Mouse (Mus musculus) MEL (cell line): ENCODE measurements at regions not wholly inside any gene's neighbourhood (a gene's known extent, or its start where the extent isn't known, plus 50 kb on each side); places are given as distances from the start of the nearest gene placed in this dataset.

ENCODE experiments used
- DNase-seq: peaks from one replicate; pipeline ENCODE4 v3.0.0; 2011; ENCODE audit warnings: low read depth, low spot score
- H3K27ac ChIP-seq: 2 replicates; pipeline ENCODE4 v1.5.1; 2012; ENCODE audit warnings: low read depth, mild to moderate bottlenecking, control low read depth, low read length, moderate library complexity; ENCODE audit not compliant: control insufficient read depth
- H3K27me3 ChIP-seq, 2 experiments: fragments of 150-350 bp in 1 of 2; sonication (generic) in 1 of 2; 2 replicates each; pipeline ENCODE4 v1.6.1; 2012; ENCODE audit warnings: low read length in 2 of 2, mild to moderate bottlenecking in 2 of 2, improper control_type of control experiment in 1 of 2, moderate library complexity in 1 of 2; ENCODE audit not compliant: insufficient read depth in 2 of 2, control insufficient read depth in 1 of 2
- H3K36me3 ChIP-seq, 2 experiments: 2 replicates each; pipeline ENCODE4 v1.6.1; 2012 to 2014; ENCODE audit warnings: low read length in 2 of 2, improper control_type of control experiment in 1 of 2, inconsistent platforms in 1 of 2, mild to moderate bottlenecking in 1 of 2; ENCODE audit not compliant: insufficient read depth in 2 of 2, control insufficient read depth in 1 of 2
- H3K4me1 ChIP-seq, 2 experiments: fragments of 150-350 bp in 1 of 2; sonication (generic) in 1 of 2; 2 replicates each; pipeline ENCODE4 v1.6.1; 2012; ENCODE audit warnings: low read length in 2 of 2, improper control_type of control experiment in 1 of 2, mild to moderate bottlenecking in 1 of 2; ENCODE audit not compliant: insufficient read depth in 2 of 2, control insufficient read depth in 1 of 2
- H3K4me3 ChIP-seq, 2 experiments: fragments of 150-350 bp in 1 of 2; sonication (generic) in 1 of 2; 2 replicates each; pipeline ENCODE4 v1.5.1; 2012; ENCODE audit warnings: low read depth in 2 of 2, low read length in 2 of 2, mild to moderate bottlenecking in 2 of 2, moderate library complexity in 2 of 2, control low read depth in 1 of 2, improper control_type of control experiment in 1 of 2; ENCODE audit not compliant: control insufficient read depth in 1 of 2, insufficient read depth in 1 of 2
- H3K79me2 ChIP-seq: 2 replicates; pipeline ENCODE4 v1.6.1; 2012; ENCODE audit warnings: mild to moderate bottlenecking, low read length, moderate library complexity; ENCODE audit not compliant: control insufficient read depth, poor library complexity, insufficient read depth
- H3K9ac ChIP-seq: 2 replicates; pipeline ENCODE4 v1.6.1; 2012; ENCODE audit warnings: low read depth, mild to moderate bottlenecking, control low read depth, low read length, moderate library complexity; ENCODE audit not compliant: control insufficient read depth, poor library complexity, severe bottlenecking
- H3K9me3 ChIP-seq: fragments of 150-350 bp; sonication (generic); replicated peaks from 2 replicates; pipeline ENCODE4 v1.6.1; 2012; ENCODE audit warnings: mild to moderate bottlenecking, low read length, improper control_type of control experiment, moderate library complexity; ENCODE audit not compliant: insufficient read depth
- BHLHE40 ChIP-seq: IDR thresholded peaks from 2 replicates; pipeline ENCODE4 v1.6.1; 2012; ENCODE audit warnings: low read depth, mild to moderate bottlenecking, inconsistent platforms, low read length, improper control_type of control experiment, borderline replicate concordance
- CHD1 ChIP-seq: IDR thresholded peaks from 2 replicates; pipeline ENCODE4 v1.6.1; 2012; ENCODE audit warnings: low read depth, mild to moderate bottlenecking, inconsistent platforms, low read length, improper control_type of control experiment
- CHD2 ChIP-seq: IDR thresholded peaks from 2 replicates; pipeline ENCODE4 v1.6.1; 2011; ENCODE audit warnings: low read length, improper control_type of control experiment
- CTCF ChIP-seq, 3 experiments: IDR thresholded peaks in 2 of 3; conservative IDR thresholded peaks in 1 of 3; 2 replicates each; pipeline ENCODE4 v1.5.1; 2011 to 2012; ENCODE audit warnings: low read length in 3 of 3, low read depth in 2 of 3, mild to moderate bottlenecking in 2 of 3, improper control_type of control experiment in 1 of 3, inconsistent platforms in 1 of 3, mixed read lengths in 1 of 3, moderate library complexity in 1 of 3; ENCODE audit not compliant: control insufficient read depth in 1 of 3, insufficient read depth in 1 of 3, poor library complexity in 1 of 3, severe bottlenecking in 1 of 3
- ELF1 ChIP-seq: IDR thresholded peaks from 2 replicates; pipeline ENCODE4 v1.6.1; 2014; ENCODE audit warnings: low read depth, mild to moderate bottlenecking, inconsistent platforms, low read length, improper control_type of control experiment, moderate library complexity
- EP300 ChIP-seq, 2 experiments: IDR thresholded peaks; 2 replicates each; pipeline ENCODE4 v1.6.1; 2011; ENCODE audit warnings: improper control_type of control experiment in 2 of 2, low read length in 2 of 2, low read depth in 1 of 2, mild to moderate bottlenecking in 1 of 2
- ETS1 ChIP-seq: IDR thresholded peaks from 2 replicates; pipeline ENCODE4 v1.6.1; 2012; ENCODE audit warnings: low read depth, mild to moderate bottlenecking, inconsistent platforms, low read length, improper control_type of control experiment, moderate library complexity
- HCFC1 ChIP-seq: IDR thresholded peaks from 2 replicates; pipeline ENCODE4 v1.6.1; 2012; ENCODE audit warnings: low read depth, mild to moderate bottlenecking, inconsistent platforms, low read length, improper control_type of control experiment, moderate library complexity
- MAX ChIP-seq: IDR thresholded peaks from 2 replicates; pipeline ENCODE4 v1.6.1; 2011; ENCODE audit warnings: low read length, improper control_type of control experiment
- MAZ ChIP-seq: IDR thresholded peaks from 2 replicates; pipeline ENCODE4 v1.6.1; 2012; ENCODE audit warnings: low read depth, mild to moderate bottlenecking, inconsistent platforms, low read length, improper control_type of control experiment
- MEF2A ChIP-seq: IDR thresholded peaks from 2 replicates; pipeline ENCODE4 v1.6.1; 2014; ENCODE audit warnings: low read depth, mild to moderate bottlenecking, inconsistent platforms, low read length, improper control_type of control experiment; ENCODE audit not compliant: poor library complexity, insufficient replicate concordance, severe bottlenecking; ENCODE audit errors: extremely low read depth
- MYB ChIP-seq: IDR thresholded peaks from 2 replicates; pipeline ENCODE4 v1.6.1; 2011; ENCODE audit warnings: mild to moderate bottlenecking, low read depth, low read length, improper control_type of control experiment
- MYC ChIP-seq: IDR thresholded peaks from 2 replicates; pipeline ENCODE4 v1.6.1; 2011; ENCODE audit warnings: low read depth, mild to moderate bottlenecking, low read length, improper control_type of control experiment, moderate library complexity
- NRF1 ChIP-seq: IDR thresholded peaks from 2 replicates; pipeline ENCODE4 v1.6.1; 2014; ENCODE audit warnings: low read depth, mild to moderate bottlenecking, inconsistent platforms, low read length, improper control_type of control experiment, moderate library complexity; ENCODE audit not compliant: poor library complexity, insufficient read depth, severe bottlenecking
- SIN3A ChIP-seq: IDR thresholded peaks from 2 replicates; pipeline ENCODE4 v1.6.1; 2012; ENCODE audit warnings: low read length, improper control_type of control experiment, inconsistent platforms
- TAL1 ChIP-seq: IDR thresholded peaks from 2 replicates; pipeline ENCODE4 v1.6.1; 2012; ENCODE audit warnings: mild to moderate bottlenecking, inconsistent platforms, low read length, moderate library complexity, mixed read lengths
- TBP ChIP-seq: IDR thresholded peaks from 2 replicates; pipeline ENCODE4 v1.8.0; 2011; ENCODE audit warnings: low read depth, low read length, improper control_type of control experiment
- UBTF ChIP-seq: IDR thresholded peaks from 2 replicates; pipeline ENCODE4 v1.6.1; 2012; ENCODE audit warnings: low read depth, mild to moderate bottlenecking, inconsistent platforms, low read length, improper control_type of control experiment, moderate library complexity, borderline replicate concordance; ENCODE audit not compliant: insufficient read depth
- ZKSCAN1 ChIP-seq: IDR thresholded peaks from 2 replicates; pipeline ENCODE4 v1.6.1; 2012; ENCODE audit warnings: low read depth, mild to moderate bottlenecking, inconsistent platforms, low read length, improper control_type of control experiment, moderate library complexity

DNA sequence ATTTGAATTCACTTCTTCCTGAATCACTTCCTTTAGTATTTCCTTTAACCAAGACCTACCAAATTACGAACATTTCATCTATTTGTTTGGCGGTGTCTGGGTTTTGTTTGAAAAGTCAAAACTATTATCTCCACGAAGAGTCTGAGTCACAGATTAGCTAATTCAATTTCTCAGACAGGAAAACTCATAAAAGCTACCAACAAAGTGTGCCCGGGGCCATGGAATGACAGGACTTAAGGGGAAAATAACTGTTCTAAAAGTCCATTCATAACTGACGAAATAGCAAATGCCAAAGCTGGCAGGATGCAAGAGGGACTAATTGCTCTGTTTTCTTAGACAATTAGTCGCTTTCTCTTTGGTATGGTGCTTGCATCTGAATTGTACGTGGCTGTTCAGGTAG lies 105.0 kb upstream of the Itga1 start:
- DNase-seq, result no peak
- no peaks in the 10 kb centered on the region for H3K27me3 ChIP-seq
- no peak overlapping the region for H3K4me3 ChIP-seq
- H3K79me2 ChIP-seq, result no peaks in the 10 kb centered on the region
- no peak overlapping the region for H3K9ac ChIP-seq
- H3K4me1 ChIP-seq, result no peaks in the 10 kb centered on the region
- H3K27ac ChIP-seq, result no peak overlapping the region
- no peaks in the 10 kb centered on the region for H3K36me3 ChIP-seq
- H3K9me3 ChIP-seq, result no peaks in the 10 kb centered on the region
- TF ChIP-seq CTCF (IDR thresholded peaks at IDR 0.05 in 2 of 3, conservative IDR thresholded peaks at IDR 0.05 in 1 of 3; ENCODE audit: control insufficient read depth in 1 of 3, insufficient read depth in 1 of 3, low read depth in 2 of 3, low read length in 3 of 3, poor library complexity in 1 of 3, severe bottlenecking in 1 of 3), result no peak
- TF ChIP-seq MAZ, result no peak
- TF ChIP-seq UBTF, result no peak
- no peak for TF ChIP-seq ETS1
- no peak for TF ChIP-seq NRF1
- no peak for TF ChIP-seq BHLHE40
- no peak for TF ChIP-seq TAL1
- no peak for TF ChIP-seq MYC
- TF ChIP-seq CHD2, result no peak
- no peak for TF ChIP-seq EP300 (IDR thresholded peaks at IDR 0.05; ENCODE audit: low read depth in 1 of 2, low read length in 2 of 2)
- no peak for TF ChIP-seq CHD1
- no peak for TF ChIP-seq MEF2A
- TF ChIP-seq ELF1, result no peak
- TF ChIP-seq MYB, result no peak
- no peak for TF ChIP-seq SIN3A
- no peak for TF ChIP-seq HCFC1
- no peak for TF ChIP-seq MAX
- no peak for TF ChIP-seq ZKSCAN1
- TF ChIP-seq TBP, result no peak

DNA sequence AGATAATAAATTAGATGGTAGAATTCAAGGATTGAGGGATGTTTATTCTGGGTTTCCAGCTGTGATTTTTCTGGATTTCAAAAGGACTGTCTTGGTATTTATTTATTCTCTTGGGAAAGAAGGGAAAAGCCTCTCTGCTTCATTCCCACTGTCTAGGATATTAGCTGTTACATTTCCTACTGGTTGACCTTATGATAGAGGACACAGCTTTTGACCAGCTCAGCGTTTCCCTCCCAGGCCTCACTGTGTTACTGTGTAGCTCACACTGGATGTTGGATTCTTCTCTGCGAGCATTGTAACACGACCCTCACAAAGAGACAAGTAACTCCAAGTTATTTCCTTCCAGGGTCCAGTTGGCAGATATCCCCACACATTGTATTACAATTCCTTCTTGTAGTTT lies 97.4 kb upstream of the Itga1 start:
- H3K36me3 ChIP-seq, result no peaks in the 10 kb centered on the region
- no peak for DNase-seq
- H3K9me3 ChIP-seq, result no peaks in the 10 kb centered on the region
- no peaks in the 10 kb centered on the region for H3K79me2 ChIP-seq
- H3K4me1 ChIP-seq, result no peaks in the 10 kb centered on the region
- TF ChIP-seq MYB, result no peak
- TF ChIP-seq, all 39 proteins: peak for 0
- Histone ChIP-seq H3K9ac (no peak overlapping the region), H3K27me3 (peaks cover 0 to 2% of the 10 kb centered on the region in 2 experiments; a peak in 1 of 4 replicates), H3K4me3 (no peak overlapping the region), H3K27ac (no peak overlapping the region)
